Mouse (Mus musculus) right cerebral cortex, postnatal 4 days (tissue): ENCODE measurements around the gene Psmb9.
A peak's percentile ranks its signal among the peaks of the same experiment; 100 is the strongest.
"Not testable (repeated sequence)": the region's sequence is repeated elsewhere in the genome, so short reads cannot be mapped to it uniquely, and the experiment has no call there.

Experiments used
- DNase-seq: peaks from one replicate; pipeline ENCODE4 v3.0.0-alpha.2; 2022

Psmb9 gene

DNA sequence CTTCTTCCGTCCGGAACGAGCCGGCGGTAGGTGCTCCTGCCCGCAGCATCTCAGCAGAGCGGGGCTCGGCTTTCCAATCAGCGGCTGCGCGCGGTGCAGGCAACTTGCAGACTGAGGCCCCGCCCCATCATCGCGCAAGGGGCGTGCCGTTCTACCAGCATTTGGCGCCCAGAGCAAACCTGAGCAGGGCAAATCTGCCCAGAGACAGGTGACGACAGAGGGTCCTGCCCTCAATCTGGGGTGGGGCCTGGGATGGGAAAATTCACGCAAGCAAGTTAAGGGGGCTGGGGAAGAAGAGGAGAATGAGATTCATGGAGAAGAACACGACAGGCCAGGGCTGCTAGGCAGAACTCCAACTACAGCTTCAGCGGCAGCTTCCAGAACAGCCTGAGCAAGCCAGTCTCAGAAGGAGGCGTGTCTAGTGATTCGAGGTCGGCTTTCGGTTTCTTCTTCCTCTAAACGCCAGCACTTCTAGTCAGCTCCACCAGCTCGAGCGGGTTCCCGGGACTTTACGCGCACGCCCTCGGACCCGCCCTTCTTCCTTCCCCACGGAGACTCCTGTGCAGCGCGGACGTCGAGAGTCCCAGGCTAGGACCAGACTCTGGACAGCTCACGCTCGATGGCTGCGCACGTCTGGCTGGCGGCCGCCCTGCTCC, at the start of gene Psmb9, which contains the start of gene Tap1:
Psmb9 (minus strand) TSS at position 504 of the 656 bp plus-strand sequence.
Tap1 (plus strand) TSS at position 293 of the 656 bp plus-strand sequence.
- peak; percentile 93 for DNase-seq

DNA sequence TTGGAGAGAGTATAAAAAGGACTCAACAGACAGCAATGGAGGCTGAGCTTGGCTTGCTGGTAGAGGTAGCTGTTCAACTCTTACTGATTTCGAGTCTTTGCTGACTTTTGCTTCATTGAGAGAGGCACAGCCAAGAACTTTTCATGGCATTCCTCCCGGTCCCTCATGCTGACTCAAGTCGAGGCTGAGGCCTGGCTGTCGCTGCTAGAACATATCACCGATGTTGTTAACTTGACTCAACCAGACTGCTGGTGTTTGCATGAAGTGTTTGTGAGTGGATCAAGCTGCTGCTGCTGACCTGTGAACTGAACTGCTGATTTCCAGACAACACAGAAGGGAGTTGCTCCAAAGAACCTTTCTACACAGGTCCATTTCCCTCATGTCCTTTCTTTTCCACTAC, 49.1 kb upstream of the Psmb9 start:
- DNase-seq = no peak

DNA sequence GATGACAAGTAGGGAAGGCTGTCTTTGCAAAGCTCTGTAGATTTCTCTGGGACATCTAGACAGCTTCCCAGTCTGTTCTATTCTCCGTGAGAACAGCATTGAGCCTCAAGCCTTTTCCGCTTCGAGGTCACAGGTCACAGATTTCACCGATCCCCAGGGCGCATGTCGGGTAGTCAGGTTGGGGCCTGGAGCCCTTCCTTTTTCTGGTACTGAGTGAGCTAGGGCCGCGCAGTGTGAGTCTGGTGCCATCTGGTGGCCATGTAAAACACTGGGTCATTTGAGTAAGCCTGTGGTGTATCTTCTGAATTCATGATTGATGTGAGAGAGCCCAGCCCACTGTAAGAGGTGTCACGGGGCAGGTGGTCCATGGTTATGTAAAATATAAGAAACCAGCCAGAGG, 47.4 kb upstream of the Psmb9 start:
- DNase-seq = peak; percentile 54

DNA sequence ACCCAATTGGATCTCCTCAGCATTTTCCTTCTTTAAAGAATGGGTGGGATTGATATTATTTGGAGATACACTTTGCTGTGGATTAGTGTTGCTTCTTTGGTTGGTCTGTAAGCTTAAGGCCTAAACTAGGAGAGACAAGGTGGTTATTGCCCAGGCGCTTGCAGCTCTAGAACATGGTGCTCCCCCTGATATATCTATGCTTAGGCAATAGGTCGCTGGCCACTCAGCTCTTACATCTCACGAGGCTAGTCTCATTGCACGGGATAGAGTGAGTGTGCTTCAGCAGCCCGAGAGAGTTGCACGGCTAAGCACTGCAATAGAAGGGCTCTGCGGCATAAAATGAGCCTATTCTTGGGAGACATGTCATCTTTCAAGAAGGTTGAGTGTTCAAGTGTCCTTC, 44.5 kb upstream of the Psmb9 start:
- DNase-seq = not testable (repeated sequence)

DNA sequence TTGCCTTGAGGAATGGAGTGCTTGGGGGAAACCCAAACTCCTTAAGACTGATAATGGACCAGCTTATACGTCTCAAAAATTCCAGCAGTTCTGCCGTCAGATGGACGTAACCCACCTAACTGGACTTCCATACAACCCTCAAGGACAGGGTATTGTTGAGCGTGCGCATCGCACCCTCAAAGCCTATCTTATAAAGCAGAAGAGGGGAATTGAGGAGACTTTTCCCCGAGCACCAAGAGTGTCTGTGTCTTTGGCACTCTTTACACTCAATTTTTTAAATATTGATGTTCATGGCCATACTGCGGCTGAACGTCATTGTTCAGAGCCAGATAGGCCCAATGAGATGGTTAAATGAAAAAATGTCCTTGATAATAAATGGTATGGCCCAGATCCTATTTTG, 43.4 kb upstream of the Psmb9 start:
- DNase-seq = not testable (repeated sequence)

DNA sequence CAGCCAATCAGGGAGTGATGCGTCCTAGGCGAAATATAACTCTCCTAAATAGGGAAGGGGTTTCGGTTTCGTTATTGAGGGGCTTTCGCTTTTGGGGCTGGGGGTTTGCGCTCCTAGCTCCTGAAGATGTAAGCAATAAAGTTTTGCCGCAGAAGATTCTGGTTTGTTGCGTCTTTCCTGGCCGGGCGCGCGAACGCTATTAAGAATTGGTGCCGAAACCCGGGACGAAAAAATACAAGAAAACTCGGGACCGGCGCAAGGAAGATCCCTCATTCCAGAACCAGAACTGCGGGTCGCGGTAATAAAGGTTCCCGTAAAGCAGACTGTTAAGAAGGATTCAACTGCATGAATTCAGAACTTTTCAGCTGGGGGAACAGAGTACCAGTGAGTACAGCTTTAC, 38.3 kb upstream of the Psmb9 start:
- DNase-seq = not testable (repeated sequence)

DNA sequence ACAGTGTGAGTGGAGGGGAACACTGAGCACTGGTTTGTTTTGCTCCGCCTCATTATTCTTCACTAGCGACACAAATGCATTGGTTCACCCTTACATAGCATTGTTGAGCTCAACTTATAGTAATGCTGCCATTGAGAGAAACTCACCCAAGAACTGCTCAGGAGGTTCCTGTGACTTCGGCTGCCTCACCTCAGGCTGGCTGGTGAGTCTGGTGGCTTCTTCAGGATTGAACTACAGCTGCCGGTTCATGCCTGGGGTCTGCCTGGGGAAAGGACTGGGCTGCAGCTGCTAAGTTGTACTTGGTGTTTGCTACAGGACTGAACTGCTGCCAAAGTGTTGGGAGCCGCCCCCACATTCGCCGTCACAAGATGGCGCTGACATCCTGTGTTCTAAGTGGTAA, 37.9 kb upstream of the Psmb9 start:
- no peak for DNase-seq

DNA sequence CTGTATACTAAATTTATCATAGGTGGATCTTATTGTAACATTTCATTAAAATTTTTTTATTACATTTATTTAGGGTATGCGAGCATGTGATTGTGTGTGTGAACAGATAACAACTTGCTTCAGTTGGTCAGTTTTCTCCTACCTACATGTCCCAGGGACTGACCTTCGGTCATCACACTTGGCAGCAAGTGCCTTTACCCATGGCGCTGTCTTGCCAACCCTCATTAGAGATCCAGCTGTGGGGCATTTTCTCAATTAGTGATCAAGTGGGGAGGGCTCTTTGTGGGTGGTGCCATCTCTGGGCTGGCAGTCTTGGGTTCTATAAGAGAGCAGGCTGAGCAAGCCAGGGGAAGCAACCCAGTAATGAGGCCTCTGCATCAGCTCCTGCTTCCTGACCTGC, 37.3 kb upstream of the Psmb9 start:
- DNase-seq = no peak

DNA sequence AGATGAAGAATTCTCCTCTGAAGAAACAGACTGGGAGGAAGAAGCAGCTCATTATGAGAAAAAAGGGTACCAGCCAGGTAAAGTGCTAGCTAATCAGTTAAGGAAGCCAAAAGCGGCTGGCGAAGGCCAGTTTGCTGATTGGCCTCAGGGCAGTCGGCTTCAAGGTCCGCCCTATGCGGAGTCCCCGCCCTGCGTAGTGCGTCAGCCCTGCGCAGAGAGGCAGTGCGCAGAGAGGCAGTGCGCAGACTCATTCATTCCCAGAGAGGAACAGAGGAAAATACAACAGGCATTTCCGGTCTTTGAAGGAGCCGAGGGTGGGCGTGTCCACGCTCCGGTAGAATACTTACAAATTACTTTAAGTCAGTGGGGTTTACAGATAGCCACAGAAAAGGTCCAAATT, 32.8 kb upstream of the Psmb9 start:
- DNase-seq = not testable (repeated sequence)

DNA sequence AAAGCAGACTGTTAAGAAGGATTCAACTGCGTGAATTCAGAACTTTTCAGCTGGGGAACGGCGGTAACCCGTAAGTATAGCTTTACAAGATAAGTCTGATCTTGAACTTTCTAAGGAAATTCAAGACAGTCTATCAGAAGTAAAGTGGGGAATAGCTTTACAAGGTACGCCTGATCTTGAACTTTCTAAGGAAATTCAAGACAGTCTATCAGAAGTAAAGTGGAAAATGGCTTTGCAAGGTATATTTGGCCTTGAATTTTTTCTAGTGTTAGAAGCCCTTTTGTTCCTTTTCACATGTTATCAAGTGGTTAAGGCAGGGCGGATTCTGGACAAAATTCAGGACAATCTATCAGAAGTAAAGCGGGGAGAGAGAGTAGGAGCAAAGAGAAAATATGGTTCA, 32.2 kb upstream of the Psmb9 start:
- DNase-seq = not testable (repeated sequence)

DNA sequence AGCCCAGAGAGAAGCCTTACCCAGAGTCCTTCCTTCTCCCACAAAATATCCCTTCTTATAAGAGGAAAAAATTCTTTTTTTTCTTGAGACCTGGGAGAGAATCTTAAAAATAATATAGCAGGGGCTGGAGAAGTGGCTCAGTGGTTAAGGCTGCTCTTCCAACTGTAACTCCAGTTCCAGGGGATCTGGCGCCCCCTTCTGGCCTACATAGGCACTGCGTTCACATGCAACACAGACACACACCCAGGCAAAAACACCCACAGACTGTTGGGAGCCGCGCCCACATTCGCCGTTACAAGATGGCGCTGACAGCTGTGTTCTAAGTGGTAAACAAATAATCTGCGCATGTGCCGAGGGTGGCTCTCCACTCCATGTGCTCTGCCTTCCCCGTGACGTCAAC, 31.5 kb upstream of the Psmb9 start:
- peak; percentile 65 for DNase-seq

DNA sequence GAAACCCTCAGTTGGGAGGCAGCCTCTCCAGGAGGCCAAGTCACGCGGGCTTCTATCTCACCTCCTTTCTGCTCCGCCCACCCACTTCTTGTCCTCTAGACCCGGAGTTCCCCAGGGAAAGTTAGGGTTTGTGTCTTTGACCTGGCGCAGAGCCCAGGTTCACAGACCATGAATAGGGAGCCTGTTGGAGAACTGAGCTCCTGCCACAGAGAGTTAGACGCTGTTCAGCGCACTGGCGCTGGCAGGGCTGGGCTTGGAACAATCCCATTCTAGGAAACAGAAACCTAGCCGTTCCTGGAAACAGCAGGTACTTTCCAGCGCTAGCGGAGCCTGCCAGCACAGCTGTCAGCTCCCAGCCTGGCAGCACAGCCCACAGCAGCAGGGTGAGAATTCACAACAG, 31.1 kb upstream of the Psmb9 start:
- DNase-seq = no peak

DNA sequence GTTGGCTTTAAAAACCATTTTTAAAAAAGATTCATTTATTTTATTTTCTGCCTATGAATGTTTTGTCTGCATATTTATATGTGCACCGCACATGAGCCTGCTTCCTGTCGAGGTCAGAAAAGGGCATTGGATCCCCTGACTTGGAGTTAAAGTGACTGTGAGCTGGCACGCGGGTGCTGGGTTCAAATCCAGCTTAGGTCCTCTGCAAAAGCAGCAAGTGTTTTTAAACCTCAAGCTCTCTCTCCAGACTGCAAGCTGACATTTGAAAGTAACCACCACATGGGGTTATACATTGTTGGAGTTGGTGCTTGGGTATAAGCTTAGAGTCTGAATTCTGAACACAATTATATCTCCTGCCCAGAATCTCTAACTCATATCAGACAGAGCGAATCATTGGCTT, 30.4 kb upstream of the Psmb9 start:
- DNase-seq = no peak

DNA sequence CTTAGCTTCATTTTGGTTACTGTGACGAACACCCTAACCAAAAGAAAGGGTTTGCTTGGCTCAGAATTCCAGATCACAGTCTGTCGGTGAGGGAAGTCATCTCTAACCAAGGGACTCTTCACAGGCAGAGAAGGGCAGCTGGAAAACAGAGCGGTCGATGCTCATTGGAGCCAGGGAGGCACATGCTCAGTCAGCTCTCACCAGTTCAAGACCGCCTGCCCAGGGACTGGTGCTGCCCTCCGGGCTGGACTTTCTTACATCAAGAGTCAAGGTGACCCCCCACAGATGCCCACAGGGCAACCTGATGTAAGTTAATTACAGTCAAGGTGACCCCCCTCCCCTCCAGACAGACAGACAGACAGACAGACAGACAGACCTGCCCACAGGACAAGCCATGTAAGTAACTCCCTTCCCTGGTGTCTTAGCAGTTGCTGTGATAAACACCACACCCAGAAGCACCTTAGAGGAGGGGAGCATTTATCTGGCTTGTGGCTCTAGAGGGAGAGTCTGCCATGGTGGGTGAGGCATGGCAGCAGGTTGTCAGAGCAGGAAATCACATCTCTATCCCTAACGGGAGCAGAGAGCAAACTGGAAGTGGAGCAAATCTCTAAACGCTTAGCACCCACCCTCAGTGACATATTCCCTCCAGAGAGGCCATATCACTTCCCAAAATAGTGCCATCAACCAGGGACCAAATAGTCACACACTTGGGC, 29.8 kb upstream of the Psmb9 start:
- DNase-seq = no peak

DNA sequence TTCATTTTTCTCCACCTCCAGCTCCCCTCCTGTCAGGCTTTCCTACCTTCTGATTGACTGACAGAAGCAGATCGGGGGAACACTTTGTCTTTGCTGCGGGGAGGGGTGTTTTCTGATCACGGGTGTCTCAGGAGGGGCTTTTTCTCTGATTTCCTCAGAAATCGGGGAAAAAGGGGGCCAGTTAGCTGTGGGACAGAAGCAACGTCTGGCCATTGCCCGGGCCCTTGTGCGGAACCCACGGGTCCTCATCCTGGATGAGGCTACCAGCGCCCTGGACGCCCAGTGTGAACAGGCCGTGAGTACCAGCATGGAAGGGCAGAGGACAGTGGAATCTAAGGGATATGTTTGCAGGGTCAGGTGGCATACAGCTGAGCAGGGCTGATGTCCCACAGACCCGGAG, 27.6 kb upstream of the Psmb9 start:
- DNase-seq = no peak

DNA sequence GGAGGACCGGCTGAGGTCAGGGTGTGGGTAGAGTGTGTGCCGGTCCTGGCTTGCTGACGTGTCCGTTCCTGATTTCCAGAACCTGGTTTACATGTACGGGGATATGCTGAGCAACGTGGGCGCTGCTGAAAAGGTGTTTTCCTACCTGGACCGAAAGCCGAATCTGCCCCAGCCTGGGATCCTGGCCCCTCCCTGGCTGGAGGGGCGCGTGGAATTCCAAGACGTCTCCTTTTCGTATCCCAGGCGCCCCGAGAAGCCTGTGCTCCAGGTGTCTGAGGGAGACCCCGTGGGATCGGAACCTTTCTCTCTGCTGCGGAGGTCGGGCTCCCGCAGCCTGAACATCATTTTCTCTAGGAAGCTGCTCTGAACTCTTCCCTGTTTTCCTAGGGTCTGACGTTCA, 26.4 kb upstream of the Psmb9 start:
- no peak for DNase-seq

DNA sequence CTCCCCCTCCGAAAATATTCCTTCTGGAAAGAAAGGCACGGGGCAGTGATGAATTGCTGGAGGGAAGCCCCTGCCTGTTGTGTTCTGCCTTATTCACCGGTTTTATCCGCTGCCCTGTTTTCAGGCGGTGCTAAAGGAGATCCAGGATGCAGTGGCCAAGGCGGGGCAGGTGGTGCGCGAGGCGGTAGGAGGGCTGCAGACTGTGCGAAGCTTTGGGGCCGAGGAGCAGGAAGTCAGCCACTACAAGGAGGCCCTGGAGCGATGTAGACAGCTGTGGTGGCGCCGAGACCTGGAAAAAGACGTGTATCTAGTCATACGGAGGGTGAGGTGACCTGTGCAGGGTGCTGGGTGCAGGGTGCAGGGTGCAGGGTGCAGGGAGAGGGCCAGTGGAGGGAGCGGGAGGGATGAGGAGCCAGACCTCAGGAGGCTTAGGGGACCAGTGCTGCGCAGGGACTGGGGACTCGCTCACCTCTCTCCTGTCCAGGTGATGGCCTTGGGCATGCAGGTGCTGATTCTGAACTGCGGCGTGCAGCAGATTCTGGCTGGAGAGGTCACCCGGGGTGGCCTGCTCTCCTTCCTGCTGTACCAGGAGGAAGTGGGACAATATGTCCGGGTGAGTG, 24.3 kb upstream of the Psmb9 start:
- no peak for DNase-seq

DNA sequence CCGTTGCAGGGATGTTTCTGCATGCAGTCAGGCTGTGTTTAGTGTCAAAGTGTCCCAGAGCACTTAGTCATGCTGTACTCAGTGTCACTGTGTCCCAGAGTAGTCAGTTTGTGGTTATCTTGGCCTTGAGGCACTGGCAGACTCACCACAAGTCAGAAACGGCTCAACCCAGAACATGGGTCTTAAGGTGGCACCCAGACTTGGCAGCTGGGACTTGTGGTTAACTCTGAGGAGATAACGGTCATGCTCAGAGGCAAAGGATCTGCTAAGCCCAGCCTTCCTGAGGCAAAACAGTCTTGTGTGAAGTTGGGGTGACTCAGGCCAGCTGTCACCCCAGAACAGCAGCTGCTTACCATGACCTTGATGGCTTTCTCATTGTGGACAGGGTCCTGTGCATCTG, 23.0 kb upstream of the Psmb9 start:
- DNase-seq = no peak

DNA sequence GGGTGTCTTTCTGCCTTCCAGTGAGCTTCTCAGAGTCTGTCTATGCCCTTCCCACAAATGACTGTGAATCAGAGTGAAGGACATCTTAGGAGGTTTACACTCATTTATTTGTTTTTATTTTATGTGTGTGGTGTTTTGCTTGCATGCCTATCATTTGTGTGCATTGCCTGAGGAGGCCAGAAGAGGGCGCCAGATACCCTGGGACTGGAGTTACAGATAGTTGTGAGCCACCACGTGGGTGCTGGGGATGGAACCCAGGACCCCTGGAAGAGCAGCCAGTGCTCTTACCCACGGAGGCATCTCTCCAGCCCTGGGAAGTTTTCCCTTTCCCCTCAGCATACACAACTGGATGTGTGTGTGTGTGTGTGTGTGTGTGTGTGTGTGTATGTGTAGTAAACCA, 22.1 kb upstream of the Psmb9 start:
- DNase-seq = no peak

DNA sequence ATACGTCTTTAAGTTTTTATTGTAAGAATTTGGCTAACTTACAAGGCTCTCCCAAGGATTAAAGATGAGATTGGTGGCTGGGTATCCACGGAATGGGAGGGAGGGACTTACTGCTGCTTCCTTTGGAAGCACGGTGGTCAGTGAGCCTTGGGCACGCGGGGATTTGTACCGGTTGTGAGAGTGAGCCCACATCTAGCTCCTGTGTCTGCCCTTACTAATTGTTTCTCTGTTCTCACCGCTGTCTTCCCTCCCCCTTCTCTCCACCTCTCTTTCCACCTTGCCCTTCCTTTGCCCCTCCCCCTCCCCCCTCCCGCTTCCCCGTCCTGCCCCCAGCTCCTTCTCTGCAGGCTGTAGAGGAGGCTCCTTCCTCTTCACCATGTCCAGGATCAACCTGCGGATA, 20.9 kb upstream of the Psmb9 start:
- no peak for DNase-seq

DNA sequence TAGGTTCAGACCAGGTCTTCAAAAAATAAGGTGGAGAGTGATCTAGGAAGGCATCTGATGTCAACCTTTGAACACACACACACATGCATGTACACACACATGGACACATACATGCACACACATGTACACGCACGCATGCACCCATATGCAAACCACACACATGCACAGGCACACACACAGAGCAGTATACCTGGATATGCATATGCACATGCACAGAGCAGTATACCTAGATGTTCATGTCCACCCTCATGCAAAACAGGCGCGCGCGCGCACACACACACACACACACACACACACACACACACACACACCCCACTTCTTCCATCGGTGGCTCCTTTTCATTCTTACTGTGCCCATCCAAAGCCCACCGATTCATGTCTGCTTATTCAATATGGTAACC, 20.3 kb upstream of the Psmb9 start:
- no peak for DNase-seq

DNA sequence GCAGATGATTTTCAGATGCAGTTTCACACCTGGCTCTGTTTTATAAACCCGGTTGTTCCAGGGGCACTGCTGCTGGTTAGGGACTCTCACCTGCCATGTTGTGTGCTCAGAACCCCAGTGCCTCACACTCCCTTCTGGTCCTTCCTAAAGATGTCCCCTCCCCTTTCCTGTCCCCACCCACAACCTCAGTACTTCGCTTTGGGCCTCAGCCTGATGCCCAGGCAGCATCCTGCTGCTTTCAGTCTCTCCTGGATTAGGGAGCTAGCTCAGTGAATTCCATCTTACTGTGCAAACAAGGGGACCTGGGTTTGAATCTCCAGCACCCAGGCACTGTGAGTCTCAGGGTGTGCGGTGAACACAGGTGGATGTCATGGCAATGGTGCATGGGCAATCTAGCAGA, 19.9 kb upstream of the Psmb9 start:
- DNase-seq = no peak

DNA sequence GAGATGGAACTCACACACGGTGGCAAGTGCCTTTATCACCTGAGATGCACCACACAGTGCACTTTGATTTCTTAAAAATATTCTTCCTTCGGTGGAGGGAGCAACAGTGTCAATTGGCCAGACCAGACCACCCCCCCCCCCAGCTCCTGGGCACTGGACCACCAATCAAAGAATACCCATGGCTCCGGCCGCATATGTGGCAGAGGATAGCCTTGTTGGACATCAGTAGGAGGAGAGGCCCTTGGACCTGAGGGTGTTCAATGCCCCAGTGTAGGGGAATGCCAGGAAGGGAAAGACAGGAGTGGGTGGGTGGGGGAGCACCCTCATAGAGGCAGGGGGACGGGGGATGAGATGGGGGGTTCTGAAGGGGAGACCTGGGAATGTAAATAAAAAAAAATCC, 19.2 kb upstream of the Psmb9 start:
- DNase-seq = no peak

DNA sequence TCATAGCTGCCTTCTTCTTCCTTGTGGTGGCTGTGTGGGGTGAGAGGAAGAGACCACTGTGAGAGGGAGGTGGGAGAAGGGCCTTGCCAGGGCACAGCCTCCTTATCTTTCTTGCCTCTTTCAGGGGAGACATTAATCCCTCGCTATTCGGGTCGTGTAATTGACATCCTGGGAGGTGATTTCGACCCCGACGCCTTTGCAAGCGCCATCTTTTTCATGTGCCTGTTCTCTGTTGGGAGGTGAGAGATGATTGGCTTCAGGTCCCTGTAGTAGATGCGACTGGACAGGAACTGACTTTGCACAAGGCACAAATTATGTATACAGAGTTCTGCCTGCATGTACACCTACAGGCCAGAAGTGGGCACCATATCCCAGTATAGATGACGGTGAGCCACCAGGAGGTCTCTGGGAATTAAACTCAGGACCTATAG, 18.2 kb upstream of the Psmb9 start:
- DNase-seq = no peak
